In the genomic region with DNA sequence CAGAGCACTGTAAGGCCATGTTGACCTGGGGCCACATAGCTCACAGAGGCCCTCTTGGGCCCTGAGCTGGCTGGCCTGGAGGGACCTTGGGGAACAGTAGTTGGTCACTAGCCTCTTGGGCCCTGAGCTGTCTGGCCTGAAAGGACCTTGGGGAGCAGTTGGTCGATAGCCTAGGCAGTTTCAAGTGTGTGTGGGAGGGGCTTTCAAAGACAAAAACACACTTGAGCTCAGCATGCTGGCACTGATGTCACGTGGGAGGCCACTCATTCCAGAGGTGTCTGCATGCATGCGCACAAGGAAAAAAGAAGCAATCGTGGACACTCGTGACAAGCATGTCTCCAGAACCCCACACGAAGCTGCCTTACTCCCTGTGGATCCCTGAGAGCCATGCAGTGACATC, we compare ENCODE assay signal across 20 mouse cellular contexts. TPM values are rescaled to one million over a fixed set of nuclear protein-coding genes. Genes with fewer than 3 reads are reported as not detected.
A peak's percentile ranks its signal among the peaks of the same experiment; 100 is the strongest.
DNase-seq lines count a peak whose midpoint lies in the region; ATAC-seq and TF ChIP-seq lines count a peak whose summit lies in the region.
"Had no signal": no experiment of that assay in that cellular context is flagged by ENCODE, and none has a peak within 500 bp of the region (broad histone marks: within the 10 kb centered on the region; RNA-seq: fewer than 3 reads in every experiment).

No protein-coding gene starts in this region.

- DNase-seq in forebrain, embryonic 10.5 days (ENCODE audit: extremely low spot score, low spot score): no peak
- peak; percentile 47 for DNase-seq in ovary, adult 18-20 months (ENCODE audit: low spot score)
- DNase-seq in ovary, postnatal 10 days (ENCODE audit: low spot score): no peak
- peak; percentile 70 for DNase-seq in lung, adult 2 months
- DNase-seq in lung, postnatal 4 days: peak; percentile 49 to 69
- no peak for DNase-seq in cerebellum, adult 11 months
- DNase-seq: cerebellum, postnatal 25 days; gastrocnemius, adult 2 months; kidney, adult 18-20 months; kidney, postnatal 10 days; thymus, adult 2 months had no signal

- TF ChIP-seq POLR2A in lung, adult 2 months (IDR thresholded peaks at IDR 0.05; ENCODE audit: borderline replicate concordance, extremely low read depth, low read depth, low read length): peak; percentile 13; the same call in 1 of the 2 replicates

- H3K9me3 ChIP-seq in forebrain, embryonic 10.5 days: no peaks in the 10 kb centered on the region
- H3K9me3 ChIP-seq in forebrain, embryonic 16.5 days (ENCODE audit: control insufficient read depth, low read length): no peaks in the 10 kb centered on the region
- H3K9me3 ChIP-seq in liver, embryonic 12.5 days (replicated peaks): no peaks in the 10 kb centered on the region
- H3K9me3 ChIP-seq: limb, embryonic 10.5 days; midbrain, embryonic 15.5 days; stomach, embryonic 15.5 days had no signal

- H3K9ac ChIP-seq in forebrain, embryonic 16.5 days (replicated peaks; ENCODE audit: low read depth, low read length): no peak overlapping the region
- H3K9ac ChIP-seq in liver, embryonic 12.5 days: no peak overlapping the region
- H3K9ac ChIP-seq: midbrain, embryonic 15.5 days; stomach, embryonic 15.5 days had no signal

- peak overlapping the region; percentile 71 for H3K27ac ChIP-seq in forebrain, embryonic 10.5 days
- no peak overlapping the region for H3K27ac ChIP-seq in forebrain, embryonic 16.5 days (ENCODE audit: low read length)
- no peak overlapping the region for H3K27ac ChIP-seq in liver, embryonic 12.5 days
- H3K27ac ChIP-seq: gastrocnemius, adult 2 months; left cerebral cortex, adult 2 months; limb, embryonic 10.5 days; midbrain, embryonic 15.5 days; stomach, embryonic 15.5 days had no signal

- 83% methylated on average over 6 of the region's 6 CpGs for WGBS in forebrain, embryonic 10.5 days
- WGBS in forebrain, embryonic 16.5 days: 71% methylated on average over 6 of the region's 6 CpGs
- WGBS in lung, adult 2 months: 55% methylated on average over 6 of the region's 6 CpGs
- WGBS in liver, embryonic 12.5 days (ENCODE audit: insufficient replicate concordance): 62% methylated on average over 6 of the region's 6 CpGs

- TF ChIP-seq CTCF in lung, adult 2 months (IDR thresholded peaks at IDR 0.05; ENCODE audit: insufficient read depth, low read length): no peak

- no peak overlapping the region for H3K4me3 ChIP-seq in forebrain, embryonic 10.5 days
- no peak overlapping the region for H3K4me3 ChIP-seq in forebrain, embryonic 16.5 days (replicated peaks; ENCODE audit: low read length)
- no peak overlapping the region for H3K4me3 ChIP-seq in lung, adult 2 months (replicated peaks; ENCODE audit: extremely low read depth, low read depth, low read length)
- H3K4me3 ChIP-seq in liver, embryonic 12.5 days: no peak overlapping the region
- H3K4me3 ChIP-seq: gastrocnemius, adult 2 months; left cerebral cortex, adult 2 months; limb, embryonic 10.5 days; midbrain, embryonic 15.5 days; stomach, embryonic 15.5 days had no signal

- H3K36me3 ChIP-seq in forebrain, embryonic 10.5 days (replicated peaks): peaks cover 65% of the 10 kb centered on the region
- no peaks in the 10 kb centered on the region for H3K36me3 ChIP-seq in forebrain, embryonic 16.5 days (ENCODE audit: control insufficient read depth, insufficient read depth)
- 0 out of 2 replicates have a peak, but pooled peaks cover 3% of the 10 kb centered on the region for H3K36me3 ChIP-seq in liver, embryonic 12.5 days
- H3K36me3 ChIP-seq: limb, embryonic 10.5 days; midbrain, embryonic 15.5 days; stomach, embryonic 15.5 days had no signal

- ATAC-seq in forebrain, embryonic 16.5 days: no peak
- ATAC-seq in liver, embryonic 12.5 days: no peak
- ATAC-seq: forebrain, embryonic 14.5 days; hindbrain, embryonic 16.5 days; midbrain, embryonic 15.5 days had no signal

- peaks cover 13% of the 10 kb centered on the region for H3K4me1 ChIP-seq in forebrain, embryonic 10.5 days
- H3K4me1 ChIP-seq in forebrain, embryonic 16.5 days (replicated peaks; ENCODE audit: control insufficient read depth, insufficient read depth, low read length): no peaks in the 10 kb centered on the region; the same call in 1 of the 2 replicates
- H3K4me1 ChIP-seq in lung, adult 2 months (ENCODE audit: control insufficient read depth, insufficient read depth, low read length): peaks cover 4% of the 10 kb centered on the region; the same call in 1 of the 2 replicates
- H3K4me1 ChIP-seq in liver, embryonic 12.5 days: no peaks in the 10 kb centered on the region
- H3K4me1 ChIP-seq: midbrain, embryonic 15.5 days; stomach, embryonic 15.5 days had no signal

- H3K4me2 ChIP-seq in forebrain, embryonic 16.5 days (ENCODE audit: low read length): no peak overlapping the region
- no peak overlapping the region for H3K4me2 ChIP-seq in liver, embryonic 12.5 days
- H3K4me2 ChIP-seq: liver, embryonic 11.5 days; midbrain, embryonic 15.5 days; stomach, embryonic 15.5 days had no signal

- peaks cover 61% of the 10 kb centered on the region for H3K27me3 ChIP-seq in forebrain, embryonic 10.5 days (ENCODE audit: poor library complexity, severe bottlenecking)
- no peaks in the 10 kb centered on the region for H3K27me3 ChIP-seq in forebrain, embryonic 16.5 days (replicated peaks; ENCODE audit: control insufficient read depth, insufficient read depth, low read length)
- H3K27me3 ChIP-seq in liver, embryonic 12.5 days (replicated peaks): 0 out of 2 replicates have a peak, but pooled peaks cover 6% of the 10 kb centered on the region
- H3K27me3 ChIP-seq: midbrain, embryonic 15.5 days; stomach, embryonic 15.5 days had no signal

RNA-seq across cellular contexts. Expression of a gene that starts 33.1 kb away (rescaled TPM):
- 11.4 and 12.1 TPM in 2 replicates for polyA plus RNA-seq in forebrain, embryonic 10.5 days (2016; fragmentation: Nextera tagmentation; extraction: Ambion mirVana)
- 5.2 and 5.8 TPM in 2 replicates for polyA plus RNA-seq in forebrain, embryonic 16.5 days (2015; fragmentation: Nextera tagmentation; extraction: Ambion mirVana)
- 9.2 and 11.6 TPM in 2 replicates for polyA plus RNA-seq in lung, adult 2 months (2012; rRNA removed)
- 7.7 and 8.0 TPM in 2 replicates for polyA plus RNA-seq in liver, embryonic 12.5 days (2016; fragmentation: Nextera tagmentation; extraction: Ambion mirVana)

Comparison
In these comparisons a context has a peak if more than half of its experiments do, and no peak if none do; other contexts are left out.
1. DNase-seq: peak in ovary, adult 18-20 months (single experiment), lung, adult 2 months (single experiment) and lung, postnatal 4 days (2 of 2); none in forebrain, embryonic 10.5 days (single experiment), ovary, postnatal 10 days (single experiment) and cerebellum, adult 11 months (single experiment).